Mouse (Mus musculus): ENCODE data around the gene Ms4a15. TPM values are rescaled to one million over a fixed set of nuclear protein-coding genes. Genes with fewer than 3 reads are reported as not detected.

The Ms4a15 gene
- polyA plus RNA-seq, 1 experiment, result 2.3 TPM

DNA sequence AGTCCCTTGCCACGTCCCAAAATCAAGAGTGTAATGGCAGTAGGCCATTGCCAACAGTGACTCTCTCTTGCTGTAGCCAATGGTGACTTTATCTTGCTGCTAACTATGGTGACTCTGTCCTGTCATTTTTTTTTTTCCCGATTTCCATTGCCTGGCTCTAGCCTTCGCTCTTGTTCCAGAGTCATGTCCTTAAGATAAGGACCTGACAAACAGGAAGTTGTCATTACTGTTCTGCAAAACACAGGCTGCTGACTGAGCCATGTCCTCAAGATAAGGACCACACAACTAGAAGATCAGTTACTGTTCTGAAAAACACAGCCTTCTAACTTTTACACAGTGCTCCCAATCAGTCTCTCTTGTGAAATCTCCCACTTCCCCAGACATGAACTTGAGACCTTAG lies 22.6 kb downstream of the Ms4a15 start:
- Histone ChIP-seq H3K4me3 (replicated peaks; ENCODE audit: extremely low read depth, low read depth, low read length) (no peak overlapping the region), H3K4me1 (ENCODE audit: control insufficient read depth, insufficient read depth, low read length) (no peaks in the 10 kb centered on the region)
- TF ChIP-seq POLR2A (IDR thresholded peaks at IDR 0.05; ENCODE audit: borderline replicate concordance, extremely low read depth, low read depth, low read length), result no peak
- no peak for TF ChIP-seq CTCF (IDR thresholded peaks at IDR 0.05; ENCODE audit: insufficient read depth, low read length)
- WGBS, result 37% methylated on average over 3 of the region's 3 CpGs
- no peak for DNase-seq

DNA sequence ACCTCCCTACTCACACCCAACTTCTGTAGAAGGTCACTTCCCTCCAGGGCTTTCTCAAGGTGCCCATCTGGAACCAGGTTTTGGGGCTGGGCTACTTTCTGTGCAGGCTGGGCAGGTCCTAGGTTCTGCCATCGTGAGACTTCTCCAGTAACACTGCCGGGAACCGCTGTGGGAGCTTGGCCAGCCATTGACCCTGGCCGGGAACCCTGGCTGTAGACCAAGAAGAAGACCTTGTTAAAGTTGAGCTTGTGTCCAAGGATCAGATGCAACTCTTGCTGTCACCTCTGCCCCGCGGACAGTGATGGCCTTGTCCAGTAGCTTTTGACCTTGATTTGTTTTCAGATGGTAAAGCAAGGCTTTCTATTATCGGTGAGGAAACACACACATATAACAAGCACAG lies 24.5 kb downstream of the Ms4a15 start:
- Histone ChIP-seq H3K4me3 (replicated peaks; ENCODE audit: extremely low read depth, low read depth, low read length) (no peak overlapping the region), H3K4me1 (ENCODE audit: control insufficient read depth, insufficient read depth, low read length) (no peaks in the 10 kb centered on the region)
- TF ChIP-seq POLR2A (IDR thresholded peaks at IDR 0.05; ENCODE audit: borderline replicate concordance, extremely low read depth, low read depth, low read length), result no peak
- TF ChIP-seq CTCF (IDR thresholded peaks at IDR 0.05; ENCODE audit: insufficient read depth, low read length), result no peak
- DNase-seq, result no peak
- 75% methylated on average over 7 of the region's 7 CpGs for WGBS

DNA sequence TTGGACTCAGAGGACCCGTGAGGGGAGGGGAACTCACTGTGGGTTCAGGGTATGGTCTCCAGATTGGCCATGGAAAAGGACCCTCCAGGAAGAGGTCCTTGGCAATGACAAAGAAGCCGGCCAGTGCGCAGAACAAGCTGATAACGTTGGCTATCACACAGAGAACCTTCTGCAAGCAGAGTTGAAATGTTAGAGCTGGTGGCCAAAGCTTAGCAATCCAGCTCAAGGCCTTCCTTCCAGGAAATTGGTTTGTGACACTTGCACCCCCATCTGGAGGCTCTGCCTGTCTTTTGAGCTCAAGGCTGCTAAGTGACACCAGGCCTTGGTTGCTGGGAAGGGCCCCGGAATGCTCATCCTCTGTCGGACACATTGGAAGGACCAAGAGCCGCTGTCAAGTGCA lies 27.3 kb downstream of the Ms4a15 start:
- 88% methylated on average over 7 of the region's 7 CpGs for WGBS
- DNase-seq, result no peak
- no peaks in the 10 kb centered on the region for H3K4me1 ChIP-seq (ENCODE audit: control insufficient read depth, insufficient read depth, low read length)
- H3K4me3 ChIP-seq (replicated peaks; ENCODE audit: extremely low read depth, low read depth, low read length), result no peak overlapping the region
- TF ChIP-seq CTCF (IDR thresholded peaks at IDR 0.05; ENCODE audit: insufficient read depth, low read length) (no peak), POLR2A (IDR thresholded peaks at IDR 0.05; ENCODE audit: borderline replicate concordance, extremely low read depth, low read depth, low read length) (no peak)

DNA sequence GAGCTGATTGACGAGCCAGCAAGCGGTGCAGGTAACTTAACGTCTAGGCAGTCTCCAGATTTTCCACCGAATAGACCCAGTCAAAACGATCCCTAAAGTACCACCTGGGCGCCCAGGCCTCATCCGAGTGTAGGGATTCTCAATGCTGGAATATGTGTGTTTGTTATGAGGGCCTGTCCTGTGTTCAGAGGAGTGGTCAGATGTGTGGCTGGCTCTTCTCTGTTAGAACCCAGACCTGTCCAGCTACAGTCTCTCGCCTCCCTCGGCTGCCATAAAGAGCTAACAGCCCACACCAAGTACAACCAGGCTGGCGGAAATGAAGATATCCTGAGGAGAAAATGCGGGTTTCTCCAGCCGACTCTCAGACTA lies 33.1 kb downstream of the Ms4a15 start:
- DNase-seq, result no peak
- H3K4me3 ChIP-seq (replicated peaks; ENCODE audit: extremely low read depth, low read depth, low read length), result no peak overlapping the region
- H3K4me1 ChIP-seq (ENCODE audit: control insufficient read depth, insufficient read depth, low read length), result peaks cover 3% of the 10 kb centered on the region; the same call in 1 of the 2 replicates
- no peak for TF ChIP-seq POLR2A (IDR thresholded peaks at IDR 0.05; ENCODE audit: borderline replicate concordance, extremely low read depth, low read depth, low read length)
- no peak for TF ChIP-seq CTCF (IDR thresholded peaks at IDR 0.05; ENCODE audit: insufficient read depth, low read length)
- WGBS, result 37% methylated on average over 12 of the region's 12 CpGs

DNA sequence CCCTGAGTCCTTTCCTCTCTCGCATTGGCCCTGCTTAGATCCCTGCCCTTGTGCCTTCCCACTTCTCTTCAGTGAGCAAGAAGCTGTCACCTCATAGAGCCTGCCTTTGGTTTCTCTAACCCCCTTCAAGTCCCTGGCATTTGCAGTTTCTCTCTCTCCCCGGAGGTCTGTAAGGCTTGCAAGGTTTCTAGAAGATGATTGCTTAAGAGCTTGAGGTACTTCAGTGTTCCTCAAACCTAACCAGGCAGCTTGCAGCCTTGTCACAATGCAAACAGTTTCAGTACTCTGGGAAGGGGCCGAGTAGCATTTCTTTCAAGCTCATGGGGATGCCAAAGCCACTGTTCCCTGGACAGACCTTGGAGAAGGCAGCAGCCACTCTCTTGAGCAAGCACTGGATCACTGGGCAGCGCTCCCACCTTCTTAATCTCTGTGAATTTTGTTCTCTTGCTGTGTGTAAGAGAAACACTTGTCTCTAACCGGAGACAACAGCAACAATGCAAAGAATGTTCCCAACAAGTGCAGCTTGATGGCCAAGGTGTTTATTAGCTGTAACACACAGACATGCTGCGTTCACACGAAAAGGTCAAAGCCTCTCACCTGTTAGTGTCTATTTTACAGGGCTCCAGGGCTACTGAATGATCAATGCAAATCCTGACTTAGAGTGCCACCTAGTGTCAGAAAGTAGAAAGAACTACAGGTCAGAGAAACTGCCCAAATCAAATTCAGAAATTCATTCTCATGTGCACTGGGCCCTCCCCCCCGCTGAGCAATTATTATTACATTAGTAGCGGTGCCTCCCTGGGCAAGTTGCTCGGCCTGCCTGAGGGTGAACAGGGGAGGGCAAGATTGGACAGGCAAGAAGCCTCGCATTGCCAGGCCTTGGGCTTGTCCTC lies 33.7 kb downstream of the Ms4a15 start:
- DNase-seq, result peak; percentile 29
- no peak for TF ChIP-seq POLR2A (IDR thresholded peaks at IDR 0.05; ENCODE audit: borderline replicate concordance, extremely low read depth, low read depth, low read length)
- TF ChIP-seq CTCF (IDR thresholded peaks at IDR 0.05; ENCODE audit: insufficient read depth, low read length), result peak; percentile 39; the same call in 1 of the 2 replicates
- 17% methylated on average over 11 of the region's 11 CpGs for WGBS

DNA sequence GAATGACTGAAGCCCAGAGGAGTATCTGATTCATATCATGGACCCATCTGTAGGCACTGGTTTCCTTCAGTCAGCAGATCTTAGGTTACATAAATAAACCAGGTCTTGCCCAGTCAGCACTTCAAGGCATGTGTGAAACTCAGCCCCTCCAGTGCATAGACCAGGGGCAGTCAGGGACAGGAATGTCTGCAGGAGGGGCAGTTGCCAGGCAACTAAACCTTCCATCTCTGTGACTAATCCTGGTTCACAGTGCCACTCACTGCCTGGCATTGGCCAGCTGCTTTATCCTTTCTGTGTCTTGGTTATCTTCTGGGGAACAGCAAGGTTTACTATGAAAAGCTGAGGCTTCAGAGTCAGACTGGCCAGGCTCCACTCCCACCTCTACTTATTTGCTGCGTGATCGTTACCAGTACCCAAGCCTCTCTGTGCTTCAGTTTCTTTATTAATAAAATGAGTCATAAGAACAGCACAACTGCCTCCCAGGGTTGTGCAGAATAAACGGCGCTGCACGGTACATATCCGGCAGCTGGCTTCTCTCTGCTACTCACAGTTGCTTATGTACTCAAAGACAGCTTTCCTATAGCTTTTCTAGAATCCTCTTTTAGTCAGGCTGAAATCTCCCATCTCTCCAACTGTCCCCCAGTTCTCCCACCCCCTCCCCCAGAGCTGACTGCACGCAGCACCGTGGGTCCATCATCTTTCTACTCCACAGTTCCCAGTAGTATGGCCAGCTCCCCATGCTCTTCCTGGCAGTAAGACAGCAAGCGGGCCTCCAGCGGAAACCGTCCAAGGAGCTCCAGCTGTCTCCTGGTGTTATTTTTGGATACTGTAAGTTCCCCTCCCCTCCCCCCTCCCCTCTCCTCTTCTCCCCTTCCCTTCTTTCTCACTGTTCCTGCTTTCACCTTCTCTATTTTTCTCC lies 40.8 kb downstream of the Ms4a15 start:
- DNase-seq, result no peak
- WGBS, result 53% methylated on average over 11 of the region's 11 CpGs
- peaks cover 9% of the 10 kb centered on the region; the same call in 1 of the 2 replicates for H3K4me1 ChIP-seq (ENCODE audit: control insufficient read depth, insufficient read depth, low read length)
- no peak for TF ChIP-seq POLR2A (IDR thresholded peaks at IDR 0.05; ENCODE audit: borderline replicate concordance, extremely low read depth, low read depth, low read length)
- TF ChIP-seq CTCF (IDR thresholded peaks at IDR 0.05; ENCODE audit: insufficient read depth, low read length), result no peak
- no peak overlapping the region for H3K4me3 ChIP-seq (replicated peaks; ENCODE audit: extremely low read depth, low read depth, low read length)

More for the DNA sequence above, 33.7 kb downstream of the Ms4a15 start:
- Histone ChIP-seq H3K4me1 (ENCODE audit: control insufficient read depth, insufficient read depth, low read length) (peaks cover 3% of the 10 kb centered on the region; the same call in 1 of the 2 replicates), H3K4me3 (replicated peaks; ENCODE audit: extremely low read depth, low read depth, low read length) (no peak overlapping the region)

DNA sequence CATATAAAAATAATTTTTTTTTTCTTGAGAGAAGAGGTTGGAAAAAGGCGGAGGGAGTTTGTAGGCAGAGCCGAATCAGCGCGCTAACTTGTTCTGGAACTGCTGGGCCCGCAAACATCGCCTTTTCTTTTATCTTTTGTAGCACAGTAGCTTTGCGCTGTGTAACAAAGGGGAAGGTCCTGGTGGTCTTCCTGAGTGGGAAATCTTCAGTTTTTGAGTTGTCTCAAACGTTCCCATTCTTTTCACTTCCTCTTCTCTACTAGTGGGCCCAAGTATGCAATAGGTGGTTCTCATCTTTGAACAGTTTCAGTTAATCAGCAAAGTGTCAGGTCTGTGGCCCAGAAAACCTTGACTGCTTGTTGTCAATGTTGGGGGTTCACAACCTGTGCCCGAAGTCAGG lies 43.5 kb downstream of the Ms4a15 start:
- 23% methylated on average over 9 of the region's 9 CpGs for WGBS
- no peak for DNase-seq

DNA sequence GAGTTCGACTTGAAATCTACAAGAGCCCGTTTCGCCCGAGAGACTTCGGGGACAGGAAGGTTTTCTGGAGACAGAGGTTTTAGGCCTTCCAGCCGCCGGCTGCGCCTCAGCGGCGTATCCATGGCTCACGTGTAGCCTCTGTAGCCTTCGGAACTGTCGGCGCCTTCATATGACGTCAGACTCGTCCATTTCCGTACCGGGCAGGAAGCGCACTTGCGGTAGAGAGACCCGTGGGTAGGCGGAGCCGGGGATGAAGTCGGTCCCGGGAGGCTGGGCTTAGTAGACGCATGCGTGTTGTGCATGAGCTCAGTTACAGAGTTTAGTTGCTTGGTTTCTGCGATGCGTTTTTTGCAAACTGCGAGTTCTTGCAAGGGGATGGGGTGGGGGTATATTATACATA lies 43.9 kb downstream of the Ms4a15 start, which contains the start of gene Ccdc86:
Ccdc86 (minus strand) TSS at position 155 of the 400 bp plus-strand sequence.
- H3K4me3 ChIP-seq (replicated peaks; ENCODE audit: extremely low read depth, low read depth, low read length), result peak within 1 kb of the TSS; percentile 82
- TF ChIP-seq CTCF (IDR thresholded peaks at IDR 0.05; ENCODE audit: insufficient read depth, low read length) (no peak), POLR2A (IDR thresholded peaks at IDR 0.05; ENCODE audit: borderline replicate concordance, extremely low read depth, low read depth, low read length) (peak; percentile 63; the same call in 1 of the 2 replicates)
- under 1% methylated on average over 30 of the region's 30 CpGs for WGBS
- DNase-seq, result peak; percentile 95
- H3K4me1 ChIP-seq (ENCODE audit: control insufficient read depth, insufficient read depth, low read length), result peaks cover 9% of the 10 kb centered on the region; the same call in 1 of the 2 replicates

More for the DNA sequence above, 43.5 kb downstream of the Ms4a15 start:
- TF ChIP-seq POLR2A (IDR thresholded peaks at IDR 0.05; ENCODE audit: borderline replicate concordance, extremely low read depth, low read depth, low read length), result no peak
- no peak for TF ChIP-seq CTCF (IDR thresholded peaks at IDR 0.05; ENCODE audit: insufficient read depth, low read length)
- H3K4me1 ChIP-seq (ENCODE audit: control insufficient read depth, insufficient read depth, low read length), result peaks cover 9% of the 10 kb centered on the region; the same call in 1 of the 2 replicates
- peak overlapping the region; percentile 38 for H3K4me3 ChIP-seq (replicated peaks; ENCODE audit: extremely low read depth, low read depth, low read length)

DNA sequence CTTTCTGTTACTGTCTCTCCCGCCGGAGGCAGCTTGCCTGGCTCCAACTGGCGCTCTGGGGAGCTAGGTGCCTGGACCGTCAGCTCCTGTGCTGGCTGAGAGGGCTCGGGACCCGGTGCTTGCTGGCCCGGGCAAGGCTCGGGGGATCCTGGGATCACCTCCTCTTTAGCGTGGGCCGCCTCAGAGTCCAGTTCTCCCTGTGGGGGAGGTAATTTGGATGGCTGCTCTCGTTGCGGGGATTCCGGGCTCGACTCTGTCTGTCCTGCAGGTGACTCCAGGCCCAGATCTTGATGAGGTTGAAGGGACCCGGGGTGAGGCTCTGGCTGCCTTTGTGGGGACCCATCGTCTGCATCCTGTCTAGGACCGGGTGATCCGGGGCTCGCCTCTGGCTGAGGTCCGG lies 44.6 kb downstream of the Ms4a15 start:
- WGBS, result under 1% methylated on average over 20 of the region's 20 CpGs
- H3K4me1 ChIP-seq (ENCODE audit: control insufficient read depth, insufficient read depth, low read length), result peaks cover 9% of the 10 kb centered on the region; the same call in 1 of the 2 replicates
- H3K4me3 ChIP-seq (replicated peaks; ENCODE audit: extremely low read depth, low read depth, low read length), result peak overlapping the region; percentile 39
- TF ChIP-seq CTCF (IDR thresholded peaks at IDR 0.05; ENCODE audit: insufficient read depth, low read length), result no peak
- no peak for TF ChIP-seq POLR2A (IDR thresholded peaks at IDR 0.05; ENCODE audit: borderline replicate concordance, extremely low read depth, low read depth, low read length)
- DNase-seq, result no peak

Measured in lung, adult 2 months (tissue).